Mouse (Mus musculus): ENCODE results near the gene Dse.

DNA sequence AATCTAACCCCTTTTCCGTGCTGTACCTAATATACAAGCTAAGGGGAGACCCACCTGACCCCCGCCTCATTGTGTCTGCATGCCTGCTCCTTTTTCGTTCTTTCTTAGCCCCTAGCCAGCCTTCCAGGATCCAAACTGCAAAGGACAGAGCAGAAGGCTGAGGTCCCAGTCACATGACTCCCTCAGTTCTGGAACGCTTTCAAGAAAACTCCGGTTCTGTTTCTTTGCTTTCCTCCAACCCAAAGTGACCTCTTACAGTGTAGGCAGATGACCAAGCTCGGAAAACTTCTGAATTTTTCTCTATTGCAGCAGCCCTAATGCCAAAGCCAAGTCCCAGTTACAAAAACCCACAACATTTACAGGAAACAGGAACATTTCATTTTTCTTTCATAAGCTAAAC, 79.1 kb downstream of the Dse start:
- no peak for TF ChIP-seq CTCF (IDR thresholded peaks at IDR 0.05; ENCODE audit: insufficient read depth, low read length)
- TF ChIP-seq POLR2A (IDR thresholded peaks at IDR 0.05; ENCODE audit: borderline replicate concordance, extremely low read depth, low read depth, low read length), result no peak

Measured in lung, adult 2 months (tissue).